14 mouse cellular contexts compared by ENCODE assay signal in the genomic region with DNA sequence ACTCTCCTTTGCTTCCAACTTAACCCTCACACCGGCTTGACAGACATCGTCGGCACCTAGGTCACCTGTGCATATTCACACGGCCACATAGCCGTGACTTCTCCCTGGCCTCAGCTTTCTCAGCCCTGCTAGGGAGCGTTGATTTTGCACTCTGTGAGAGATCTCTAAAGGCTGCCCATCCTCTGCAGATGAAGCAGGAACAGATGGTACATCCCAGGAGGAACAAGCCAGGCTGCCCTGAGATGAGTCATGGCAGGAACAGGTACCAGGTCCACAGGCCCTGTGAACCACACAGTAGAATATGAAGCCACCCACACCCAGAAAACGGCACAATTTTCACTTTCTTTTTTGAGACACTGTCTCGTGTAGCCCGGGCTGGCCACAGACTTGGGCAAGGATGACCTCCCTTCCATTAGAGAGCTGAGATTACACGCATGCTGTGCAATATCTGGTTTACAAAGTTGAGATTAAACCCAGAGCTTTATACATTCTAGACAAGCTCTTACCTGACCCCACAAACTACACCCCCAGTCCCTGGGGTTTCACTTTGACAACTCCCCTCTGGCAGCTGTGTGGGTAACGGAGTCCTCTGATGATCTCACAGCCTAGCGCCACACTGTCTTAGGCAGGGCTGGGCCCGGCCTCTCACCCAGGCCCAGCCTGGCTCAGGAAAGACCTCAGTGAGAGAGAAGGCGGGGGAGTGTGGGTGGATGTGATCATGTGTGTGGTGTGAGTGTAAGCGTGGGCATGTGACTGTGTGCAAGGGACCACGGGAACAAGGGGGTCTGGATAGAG. TPM values are rescaled to one million over a fixed set of nuclear protein-coding genes. Genes with fewer than 3 reads are reported as not detected.
A peak's percentile ranks its signal among the peaks of the same experiment; 100 is the strongest.
DNase-seq lines count a peak whose midpoint lies in the region; ATAC-seq and TF ChIP-seq lines count a peak whose summit lies in the region.
"Had no signal": no experiment of that assay in that cellular context is flagged by ENCODE, and none has a peak within 500 bp of the region (broad histone marks: within the 10 kb centered on the region; RNA-seq: fewer than 3 reads in every experiment).

No protein-coding gene starts in this region.

- H3K4me3 ChIP-seq in heart, embryonic 13.5 days = no peak overlapping the region
- no peak overlapping the region for H3K4me3 ChIP-seq in thymus, adult 2 months (ENCODE audit: control insufficient read depth, insufficient read depth, low read length)
- H3K4me3 ChIP-seq: embryonic facial prominence, embryonic 15.5 days; hindbrain, embryonic 13.5 days had no signal

- no peaks in the 10 kb centered on the region for H3K9me3 ChIP-seq in heart, embryonic 13.5 days
- H3K9me3 ChIP-seq: embryonic facial prominence, embryonic 15.5 days; G1E; hindbrain, embryonic 13.5 days had no signal

- 72% methylated on average over 16 of the region's 16 CpGs for WGBS in heart, embryonic 13.5 days
- WGBS in thymus, adult 2 months = 53% methylated on average over 16 of the region's 16 CpGs

- no peak for TF ChIP-seq POLR2A in thymus, adult 2 months (IDR thresholded peaks at IDR 0.05; ENCODE audit: control insufficient read depth, extremely low read depth, insufficient read depth, low read length, poor library complexity)

- no peak overlapping the region for H3K4me2 ChIP-seq in heart, embryonic 13.5 days
- H3K4me2 ChIP-seq: embryonic facial prominence, embryonic 15.5 days; hindbrain, embryonic 13.5 days had no signal

- H3K27me3 ChIP-seq in heart, embryonic 13.5 days (replicated peaks) = peaks cover 40% of the 10 kb centered on the region
- no peaks in the 10 kb centered on the region; the same call in 1 of the 2 replicates for H3K27me3 ChIP-seq in thymus, adult 2 months (ENCODE audit: control insufficient read depth, insufficient read depth, low read length)

- DNase-seq in heart, adult 8-10 months (ENCODE audit: low spot score) = no peak
- peak; percentile 17 for DNase-seq in thymus, adult 2 months
- no peak for DNase-seq in thymus, postnatal 4 days
- DNase-seq in cerebellum, adult 8-10 months = peak; percentile 72
- no peak for DNase-seq in urinary bladder, postnatal 36 days (ENCODE audit: low spot score in 2 of 2)
- no peak for DNase-seq in thymus, postnatal 25 days
- DNase-seq: lung, adult 18-20 months; midbrain, embryonic 14.5 days; retina, postnatal 1 day had no signal

- peak overlapping the region; percentile 8; the same call in 1 of the 2 replicates for H3K9ac ChIP-seq in heart, embryonic 13.5 days
- H3K9ac ChIP-seq: embryonic facial prominence, embryonic 15.5 days; hindbrain, embryonic 13.5 days had no signal

- H3K27ac ChIP-seq in heart, embryonic 13.5 days (replicated peaks) = no peak overlapping the region
- no peak overlapping the region for H3K27ac ChIP-seq in thymus, adult 2 months (ENCODE audit: control insufficient read depth, insufficient read depth, low read length)
- H3K27ac ChIP-seq: embryonic facial prominence, embryonic 15.5 days; hindbrain, embryonic 13.5 days had no signal

- H3K4me1 ChIP-seq in heart, embryonic 13.5 days = peaks cover 28% of the 10 kb centered on the region
- peaks cover 21% of the 10 kb centered on the region for H3K4me1 ChIP-seq in thymus, adult 2 months (replicated peaks; ENCODE audit: control insufficient read depth, insufficient read depth, low read length)

- no peak for TF ChIP-seq CTCF in thymus, adult 2 months (IDR thresholded peaks at IDR 0.05; ENCODE audit: borderline replicate concordance, control insufficient read depth, extremely low read depth, insufficient read depth, low read length, poor library complexity)

- H3K36me3 ChIP-seq in heart, embryonic 13.5 days = no peaks in the 10 kb centered on the region
- no peaks in the 10 kb centered on the region for H3K36me3 ChIP-seq in thymus, adult 2 months (ENCODE audit: control insufficient read depth, insufficient read depth, low read length)
- H3K36me3 ChIP-seq: embryonic facial prominence, embryonic 15.5 days; G1E; hindbrain, embryonic 13.5 days had no signal

- no peak for ATAC-seq in heart, embryonic 13.5 days (ENCODE audit: extremely low read depth, insufficient number of reproducible peaks, low FRiP score, low TSS enrichment)
- peak; percentile 35 for ATAC-seq in neutrophil, adult 5-6 weeks (ENCODE audit: extremely low read depth, insufficient number of reproducible peaks, low FRiP score, poor library complexity, severe bottlenecking)

RNA-seq across cellular contexts. Expression of a gene that starts 10.5 kb away (rescaled TPM):
- polyA plus RNA-seq in heart, embryonic 13.5 days (2015; fragmentation: Nextera tagmentation; extraction: Ambion mirVana) = 8.6 and 8.7 TPM in 2 replicates
- 1 to 10 TPM; 3.6 to 4.7 (median 4.3) TPM for total RNA-seq in heart, adult 8-10 months (2022)
- polyA plus RNA-seq in thymus, adult 2 months (2012; rRNA removed) = 8.0 and 10.1 TPM in 2 replicates
- total RNA-seq in neutrophil, adult 5-6 weeks (2017) = 11.0 and 12.6 TPM in 2 replicates

RNA-seq across cellular contexts. Expression of a gene that starts 36.5 kb away (rescaled TPM):
- 0.11 and 0.15 TPM in 2 replicates for polyA plus RNA-seq in heart, embryonic 13.5 days (2015; fragmentation: Nextera tagmentation; extraction: Ambion mirVana)
- under 1 TPM in 3 of 4 experiments, not detected in 1; 0.16 to 0.24 (median 0.20) TPM for total RNA-seq in heart, adult 8-10 months (2022)
- 1.8 TPM in 2 replicates for polyA plus RNA-seq in thymus, adult 2 months (2012; rRNA removed)
- total RNA-seq in neutrophil, adult 5-6 weeks (2017) = 0.61 and 1.4 TPM in 2 replicates
- polyA plus RNA-seq: G1E had no signal

Comparison
In these comparisons a context has a peak if more than half of its experiments do, and no peak if none do; other contexts are left out.
1. DNase-seq: peak in thymus, adult 2 months (single experiment) and cerebellum, adult 8-10 months (single experiment); none in heart, adult 8-10 months (single experiment), thymus, postnatal 4 days (single experiment), urinary bladder, postnatal 36 days (0 of 2) and thymus, postnatal 25 days (single experiment).